Mouse (Mus musculus) cortical plate, adult 2 months (tissue): Measurements from ENCODE around the gene Itgax.

Experiments used
- CTCF ChIP-seq: fragments of 200-500 bp; IDR thresholded peaks from 2 replicates; pipeline ENCODE4 v1.5.1; 2011; ENCODE audit warnings: mild to moderate bottlenecking, control low read depth, low read length; ENCODE audit not compliant: insufficient read depth; ENCODE audit errors: extremely low read depth
- POLR2A ChIP-seq: fragments of 200-500 bp; IDR thresholded peaks from 2 replicates; pipeline ENCODE4 v1.6.1; 2011; ENCODE audit warnings: mild to moderate bottlenecking, low read length, control low read depth; ENCODE audit not compliant: insufficient read depth; ENCODE audit errors: extremely low read depth

DNA sequence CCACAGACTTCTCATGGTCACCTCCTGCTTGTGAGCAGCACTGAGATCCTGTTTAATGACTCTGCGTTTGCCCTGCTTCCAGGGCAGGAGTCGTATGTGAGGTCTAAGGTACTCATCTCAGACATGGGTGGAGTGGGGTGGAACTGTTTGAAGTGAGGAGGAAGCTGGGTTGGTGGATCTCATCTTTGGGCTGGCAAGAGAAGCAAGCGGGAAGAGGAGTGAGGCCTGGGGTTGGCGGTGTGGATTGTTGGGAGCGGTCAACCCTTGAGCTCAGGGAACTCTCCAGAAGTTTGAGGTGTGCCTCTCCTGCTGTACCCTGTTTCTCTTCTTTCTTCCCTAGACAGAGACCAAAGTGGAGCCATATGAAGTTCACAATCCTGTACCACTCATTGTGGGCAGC, 13.0 kb upstream of the Itgax start:
- no peak for TF ChIP-seq POLR2A
- TF ChIP-seq CTCF, result no peak
